Mouse (Mus musculus) myocyte (in vitro differentiated cells): ENCODE data around the gene Cdc42bpb. TPM values are rescaled to one million over a fixed set of nuclear protein-coding genes. Genes with fewer than 3 reads are reported as not detected.

Source experiments
- H3K27me3 ChIP-seq: one replicate; pipeline ENCODE4 v1.6.1; 2011; ENCODE audit not compliant: control insufficient read depth, insufficient read depth, insufficient read length
- H3K36me3 ChIP-seq: one replicate; pipeline ENCODE4 v1.6.1; 2011; ENCODE audit not compliant: control insufficient read depth, insufficient read depth
- H3K4me2 ChIP-seq: one replicate; pipeline ENCODE4 v1.6.1; 2011; ENCODE audit warnings: low read depth, control low read depth
- H3K4me3 ChIP-seq: one replicate; pipeline ENCODE4 v1.5.1; 2011; ENCODE audit warnings: mild to moderate bottlenecking, control low read depth, moderate library complexity
- H3K79me2 ChIP-seq: one replicate; pipeline ENCODE4 v1.6.1; 2011; ENCODE audit not compliant: control insufficient read depth, insufficient read depth
- H3ac ChIP-seq: one replicate; pipeline ENCODE4 v1.6.1; 2011; ENCODE audit not compliant: control insufficient read depth, insufficient read length
- CEBPB ChIP-seq: IDR thresholded peaks from 2 replicates; pipeline ENCODE4 v1.6.1; 2011; ENCODE audit warnings: mild to moderate bottlenecking, moderate library complexity; ENCODE audit not compliant: poor library complexity, insufficient read depth, severe bottlenecking
- E2F4 ChIP-seq: IDR thresholded peaks from one replicate; pipeline ENCODE4 v1.6.1; 2011; ENCODE audit warnings: mild to moderate bottlenecking, control low read depth, moderate library complexity; ENCODE audit not compliant: insufficient read depth
- MAX ChIP-seq: IDR thresholded peaks from one replicate; pipeline ENCODE4 v1.6.1; 2011; ENCODE audit warnings: low read depth, mild to moderate bottlenecking, control low read depth
- MYOD1 ChIP-seq, 3 experiments: IDR thresholded peaks; one replicate each; pipeline ENCODE4 v1.6.1; 2011; ENCODE audit warnings: control low read depth in 2 of 3, low read depth in 2 of 3, mild to moderate bottlenecking in 2 of 3, moderate library complexity in 1 of 3; ENCODE audit not compliant: insufficient read length in 2 of 3, control insufficient read depth in 1 of 3
- MYOG ChIP-seq, 3 experiments: IDR thresholded peaks; one replicate each; pipeline ENCODE4 v1.6.1; 2011; ENCODE audit warnings: control low read depth in 2 of 3, low read depth in 2 of 3, mild to moderate bottlenecking in 2 of 3; ENCODE audit not compliant: insufficient read length in 2 of 3, control insufficient read depth in 1 of 3, insufficient read depth in 1 of 3
- POLR2A ChIP-seq: IDR thresholded peaks from one replicate; pipeline ENCODE4 v1.6.1; 2011; ENCODE audit warnings: low read depth, mild to moderate bottlenecking, control low read depth, moderate library complexity; ENCODE audit not compliant: insufficient read length
- POLR2AphosphoS2 ChIP-seq: IDR thresholded peaks from one replicate; pipeline ENCODE4 v1.6.1; 2011; ENCODE audit warnings: low read depth, control low read depth; ENCODE audit not compliant: insufficient read length
- REST ChIP-seq: IDR thresholded peaks from one replicate; pipeline ENCODE4 v1.6.1; 2011; ENCODE audit warnings: mild to moderate bottlenecking, control low read depth, moderate library complexity; ENCODE audit not compliant: insufficient read depth, insufficient read length
- SRF ChIP-seq: IDR thresholded peaks from one replicate; pipeline ENCODE4 v1.6.1; 2011; ENCODE audit warnings: low read depth; ENCODE audit not compliant: control insufficient read depth, insufficient read length
- TCF12 ChIP-seq: IDR thresholded peaks from one replicate; pipeline ENCODE4 v1.6.1; 2011; ENCODE audit warnings: mild to moderate bottlenecking, control low read depth; ENCODE audit not compliant: poor library complexity, insufficient read depth, severe bottlenecking
- TCF3 ChIP-seq: IDR thresholded peaks from one replicate; pipeline ENCODE4 v1.6.1; 2011; ENCODE audit warnings: low read depth, control low read depth; ENCODE audit not compliant: insufficient read length
- USF1 ChIP-seq: IDR thresholded peaks from one replicate; pipeline ENCODE4 v1.6.1; 2011; ENCODE audit warnings: low read depth, mild to moderate bottlenecking, control low read depth, moderate library complexity
- polyA plus RNA-seq: library from polyadenylated mRNA; unstranded; fragments of >200 nt; fragmentation: generic; extraction: Trizol; gene quantifications from one replicate; pipeline ENCODE4 v1.2.1, GENCODE M21; 2012; ENCODE audit warnings: missing spikeins

The Cdc42bpb gene
- polyA plus RNA-seq, 1 experiment, result 43.2 TPM

GRCm38 (mm10) chr12:111343956-111344355, 33.6 kb downstream of the Cdc42bpb start:
- no peak for TF ChIP-seq MYOD1 (IDR thresholded peaks at IDR 0.05; ENCODE audit: control insufficient read depth in 1 of 3, insufficient read length in 2 of 3, low read depth in 2 of 3)
- no peak for TF ChIP-seq USF1
- TF ChIP-seq POLR2AphosphoS2, result no peak
- no peak overlapping the region for H3K4me3 ChIP-seq
- H3ac ChIP-seq, result no peak overlapping the region
- H3K27me3 ChIP-seq, result no peaks in the 10 kb centered on the region
- H3K79me2 ChIP-seq, result peaks cover 38% of the 10 kb centered on the region
- H3K4me2 ChIP-seq, result no peak overlapping the region
- peaks cover 5% of the 10 kb centered on the region for H3K36me3 ChIP-seq

- H3ac ChIP-seq, result no peak overlapping the region
- peaks cover 13% of the 10 kb centered on the region for H3K79me2 ChIP-seq
- TF ChIP-seq TCF12, result no peak
- TF ChIP-seq USF1, result no peak
- TF ChIP-seq E2F4, result no peak
- peak; percentile 29; the same call in 1 of the 2 replicates for TF ChIP-seq CEBPB
- no peak for TF ChIP-seq MYOG (IDR thresholded peaks at IDR 0.05; ENCODE audit: control insufficient read depth in 1 of 3, insufficient read depth in 1 of 3, insufficient read length in 2 of 3, low read depth in 2 of 3)
- TF ChIP-seq REST, result no peak
- H3K36me3 ChIP-seq, result peaks cover 14% of the 10 kb centered on the region
- H3K4me2 ChIP-seq, result peak overlapping the region; percentile 13
- no peaks in the 10 kb centered on the region for H3K27me3 ChIP-seq
- no peak overlapping the region for H3K4me3 ChIP-seq
Observed at GRCm38 (mm10) chr12:111340692-111341091, 36.8 kb downstream of the Cdc42bpb start.

GRCm38 (mm10) chr12:111337864-111338354, 39.6 kb downstream of the Cdc42bpb start:
- H3K36me3 ChIP-seq, result peaks cover 14% of the 10 kb centered on the region
- TF ChIP-seq POLR2AphosphoS2 (no peak), TCF12 (no peak), REST (no peak), MAX (no peak), CEBPB (no peak), USF1 (no peak), POLR2A (no peak), E2F4 (no peak), MYOG (IDR thresholded peaks at IDR 0.05; ENCODE audit: control insufficient read depth in 1 of 3, insufficient read depth in 1 of 3, insufficient read length in 2 of 3, low read depth in 2 of 3) (no peak), TCF3 (no peak), MYOD1 (IDR thresholded peaks at IDR 0.05; ENCODE audit: control insufficient read depth in 1 of 3, insufficient read length in 2 of 3, low read depth in 2 of 3) (no peak), SRF (no peak)
- no peak overlapping the region for H3ac ChIP-seq
- H3K27me3 ChIP-seq, result no peaks in the 10 kb centered on the region
- no peak overlapping the region for H3K4me2 ChIP-seq
- H3K79me2 ChIP-seq, result no peaks in the 10 kb centered on the region
- H3K4me3 ChIP-seq, result no peak overlapping the region

GRCm38 (mm10) chr12:111333020-111333605, 44.4 kb downstream of the Cdc42bpb start:
- no peak overlapping the region for H3K4me3 ChIP-seq
- H3K36me3 ChIP-seq, result peaks cover 12% of the 10 kb centered on the region
- TF ChIP-seq MYOD1 (IDR thresholded peaks at IDR 0.05; ENCODE audit: control insufficient read depth in 1 of 3, insufficient read length in 2 of 3, low read depth in 2 of 3) (no peak), MYOG (IDR thresholded peaks at IDR 0.05; ENCODE audit: control insufficient read depth in 1 of 3, insufficient read depth in 1 of 3, insufficient read length in 2 of 3, low read depth in 2 of 3) (no peak), REST (no peak)
- H3K79me2 ChIP-seq, result no peaks in the 10 kb centered on the region
- no peaks in the 10 kb centered on the region for H3K27me3 ChIP-seq
- no peak overlapping the region for H3ac ChIP-seq
- H3K4me2 ChIP-seq, result no peak overlapping the region

GRCm38 (mm10) chr12:111332443-111332842, 45.1 kb downstream of the Cdc42bpb start:
- TF ChIP-seq POLR2AphosphoS2 (no peak), CEBPB (no peak), E2F4 (no peak), SRF (no peak), TCF12 (no peak)
- no peak overlapping the region for H3K4me3 ChIP-seq

GRCm38 (mm10) chr12:111331573-111331972, 45.9 kb downstream of the Cdc42bpb start:
- Histone ChIP-seq H3K79me2 (no peaks in the 10 kb centered on the region), H3ac (no peak overlapping the region), H3K4me3 (no peak overlapping the region), H3K27me3 (no peaks in the 10 kb centered on the region), H3K36me3 (peaks cover 7% of the 10 kb centered on the region), H3K4me2 (no peak overlapping the region)
- no peak for TF ChIP-seq CEBPB
- no peak for TF ChIP-seq MAX
- no peak for TF ChIP-seq TCF12
- no peak for TF ChIP-seq REST
- no peak for TF ChIP-seq POLR2A
- TF ChIP-seq MYOG (IDR thresholded peaks at IDR 0.05; ENCODE audit: control insufficient read depth in 1 of 3, insufficient read depth in 1 of 3, insufficient read length in 2 of 3, low read depth in 2 of 3), result no peak
- TF ChIP-seq POLR2AphosphoS2, result no peak
- no peak for TF ChIP-seq E2F4
- no peak for TF ChIP-seq USF1
- no peak for TF ChIP-seq TCF3
- TF ChIP-seq MYOD1 (IDR thresholded peaks at IDR 0.05; ENCODE audit: control insufficient read depth in 1 of 3, insufficient read length in 2 of 3, low read depth in 2 of 3), result no peak
- TF ChIP-seq SRF, result no peak

More at GRCm38 (mm10) chr12:111332443-111332842, 45.1 kb downstream of the Cdc42bpb start:
- Histone ChIP-seq H3K27me3 (no peaks in the 10 kb centered on the region), H3ac (no peak overlapping the region), H3K36me3 (peaks cover 12% of the 10 kb centered on the region), H3K79me2 (no peaks in the 10 kb centered on the region), H3K4me2 (no peak overlapping the region)
